Mouse (Mus musculus): ENCODE results near the gene Chst8. TPM values are rescaled to one million over a fixed set of nuclear protein-coding genes. Genes with fewer than 3 reads are reported as not detected.

Gene Chst8
- polyA plus RNA-seq, 1 experiment = 5.3 TPM

GRCm38 (mm10) chr7:34784469-34784868, 28.0 kb downstream of the Chst8 start:
- WGBS = 61% methylated on average over 9 of the region's 9 CpGs
- no peak for DNase-seq
- no peak for TF ChIP-seq CTCF (IDR thresholded peaks at IDR 0.05; ENCODE audit: insufficient read depth, low read length)
- Histone ChIP-seq H3K4me3 (replicated peaks; ENCODE audit: extremely low read depth, low read depth, low read length) (no peak overlapping the region), H3K4me1 (ENCODE audit: control insufficient read depth, insufficient read depth, low read length) (no peaks in the 10 kb centered on the region)

- TF ChIP-seq POLR2A (IDR thresholded peaks at IDR 0.05; ENCODE audit: borderline replicate concordance, extremely low read depth, low read depth, low read length) (no peak), CTCF (IDR thresholded peaks at IDR 0.05; ENCODE audit: insufficient read depth, low read length) (no peak)
- no peak for DNase-seq
- Histone ChIP-seq H3K4me1 (ENCODE audit: control insufficient read depth, insufficient read depth, low read length) (no peaks in the 10 kb centered on the region), H3K4me3 (replicated peaks; ENCODE audit: extremely low read depth, low read depth, low read length) (no peak overlapping the region)
Measured at GRCm38 (mm10) chr7:34781988-34782387, 30.5 kb downstream of the Chst8 start.

- Histone ChIP-seq H3K4me1 (ENCODE audit: control insufficient read depth, insufficient read depth, low read length) (no peaks in the 10 kb centered on the region), H3K4me3 (replicated peaks; ENCODE audit: extremely low read depth, low read depth, low read length) (no peak overlapping the region)
- TF ChIP-seq POLR2A (IDR thresholded peaks at IDR 0.05; ENCODE audit: borderline replicate concordance, extremely low read depth, low read depth, low read length) = no peak
- TF ChIP-seq CTCF (IDR thresholded peaks at IDR 0.05; ENCODE audit: insufficient read depth, low read length) = 0 out of 2 replicates have a peak, but pooled peaks have one; percentile 28
- no peak for DNase-seq
- 90% methylated on average over 2 of the region's 2 CpGs for WGBS
Measured at GRCm38 (mm10) chr7:34781217-34781616, 31.3 kb downstream of the Chst8 start.

- 42% methylated on average over 9 of the region's 9 CpGs for WGBS
- no peak overlapping the region for H3K4me3 ChIP-seq (replicated peaks; ENCODE audit: extremely low read depth, low read depth, low read length)
- no peaks in the 10 kb centered on the region for H3K4me1 ChIP-seq (ENCODE audit: control insufficient read depth, insufficient read depth, low read length)
- TF ChIP-seq CTCF (IDR thresholded peaks at IDR 0.05; ENCODE audit: insufficient read depth, low read length) (no peak), POLR2A (IDR thresholded peaks at IDR 0.05; ENCODE audit: borderline replicate concordance, extremely low read depth, low read depth, low read length) (no peak)
- no peak for DNase-seq
Measured at GRCm38 (mm10) chr7:34778426-34778825, 34.1 kb downstream of the Chst8 start.

GRCm38 (mm10) chr7:34775659-34776058, 36.9 kb downstream of the Chst8 start:
- DNase-seq = no peak
- 84% methylated on average over 12 of the region's 12 CpGs for WGBS
- TF ChIP-seq CTCF (IDR thresholded peaks at IDR 0.05; ENCODE audit: insufficient read depth, low read length) (no peak), POLR2A (IDR thresholded peaks at IDR 0.05; ENCODE audit: borderline replicate concordance, extremely low read depth, low read depth, low read length) (no peak)
- H3K4me3 ChIP-seq (replicated peaks; ENCODE audit: extremely low read depth, low read depth, low read length) = no peak overlapping the region
- no peaks in the 10 kb centered on the region for H3K4me1 ChIP-seq (ENCODE audit: control insufficient read depth, insufficient read depth, low read length)

- no peak for TF ChIP-seq CTCF (IDR thresholded peaks at IDR 0.05; ENCODE audit: insufficient read depth, low read length)
- TF ChIP-seq POLR2A (IDR thresholded peaks at IDR 0.05; ENCODE audit: borderline replicate concordance, extremely low read depth, low read depth, low read length) = no peak
- H3K4me1 ChIP-seq (ENCODE audit: control insufficient read depth, insufficient read depth, low read length) = no peaks in the 10 kb centered on the region
- no peak overlapping the region for H3K4me3 ChIP-seq (replicated peaks; ENCODE audit: extremely low read depth, low read depth, low read length)
- WGBS = 72% methylated on average over 4 of the region's 4 CpGs
- no peak for DNase-seq
Measured at GRCm38 (mm10) chr7:34774947-34775346, 37.6 kb downstream of the Chst8 start.

- DNase-seq = no peak
- no peak overlapping the region for H3K4me3 ChIP-seq (replicated peaks; ENCODE audit: extremely low read depth, low read depth, low read length)
- 31% methylated on average over 13 of the region's 13 CpGs for WGBS
- TF ChIP-seq POLR2A (IDR thresholded peaks at IDR 0.05; ENCODE audit: borderline replicate concordance, extremely low read depth, low read depth, low read length) (no peak), CTCF (IDR thresholded peaks at IDR 0.05; ENCODE audit: insufficient read depth, low read length) (no peak)
- no peaks in the 10 kb centered on the region for H3K4me1 ChIP-seq (ENCODE audit: control insufficient read depth, insufficient read depth, low read length)
Measured at GRCm38 (mm10) chr7:34774020-34774419, 38.5 kb downstream of the Chst8 start.

- H3K4me3 ChIP-seq (replicated peaks; ENCODE audit: extremely low read depth, low read depth, low read length) = no peak overlapping the region
- WGBS = 82% methylated on average over 5 of the region's 5 CpGs
- no peak for DNase-seq
- TF ChIP-seq POLR2A (IDR thresholded peaks at IDR 0.05; ENCODE audit: borderline replicate concordance, extremely low read depth, low read depth, low read length) = no peak
- no peak for TF ChIP-seq CTCF (IDR thresholded peaks at IDR 0.05; ENCODE audit: insufficient read depth, low read length)
- H3K4me1 ChIP-seq (ENCODE audit: control insufficient read depth, insufficient read depth, low read length) = no peaks in the 10 kb centered on the region
Measured at GRCm38 (mm10) chr7:34773309-34773708, 39.2 kb downstream of the Chst8 start.

GRCm38 (mm10) chr7:34769531-34769930, 43.0 kb downstream of the Chst8 start:
- TF ChIP-seq CTCF (IDR thresholded peaks at IDR 0.05; ENCODE audit: insufficient read depth, low read length) (no peak), POLR2A (IDR thresholded peaks at IDR 0.05; ENCODE audit: borderline replicate concordance, extremely low read depth, low read depth, low read length) (no peak)
- Histone ChIP-seq H3K4me3 (replicated peaks; ENCODE audit: extremely low read depth, low read depth, low read length) (no peak overlapping the region), H3K4me1 (ENCODE audit: control insufficient read depth, insufficient read depth, low read length) (no peaks in the 10 kb centered on the region)
- 38% methylated on average over 8 of the region's 8 CpGs for WGBS
- no peak for DNase-seq

- no peak overlapping the region for H3K4me3 ChIP-seq (replicated peaks; ENCODE audit: extremely low read depth, low read depth, low read length)
- 82% methylated on average over 18 of the region's 18 CpGs for WGBS
- no peaks in the 10 kb centered on the region for H3K4me1 ChIP-seq (ENCODE audit: control insufficient read depth, insufficient read depth, low read length)
- TF ChIP-seq CTCF (IDR thresholded peaks at IDR 0.05; ENCODE audit: insufficient read depth, low read length) (no peak), POLR2A (IDR thresholded peaks at IDR 0.05; ENCODE audit: borderline replicate concordance, extremely low read depth, low read depth, low read length) (no peak)
- no peak for DNase-seq
Measured at GRCm38 (mm10) chr7:34764250-34765148, 48.0 kb downstream of the Chst8 start.

Measured in lung, adult 2 months (tissue).